Comparison of ENCODE assay signal across 1 mouse cellular context in genomic region chr7:19543584-19543983, GRCm38 (mm10).
TF ChIP-seq lines count a peak whose summit lies in the region.

No protein-coding gene starts in this region.

TF ChIP-seq in CH12.LX, 34 proteins besides CTCF, POLR2A, EP300 and RAD21 (continued from another document):
- no peak for TF ChIP-seq KAT2A (IDR thresholded peaks at IDR 0.05; ENCODE audit: insufficient replicate concordance, low read length)
- TF ChIP-seq MEF2A (IDR thresholded peaks at IDR 0.05; ENCODE audit: borderline replicate concordance, low read depth, low read length), result no peak
- TF ChIP-seq NRF1 (IDR thresholded peaks at IDR 0.05; ENCODE audit: low read depth, low read length), result no peak
- no peak for TF ChIP-seq MXI1 (IDR thresholded peaks at IDR 0.05; ENCODE audit: low read depth, low read length)
